Mouse (Mus musculus) gastrocnemius, postnatal 36 days (tissue): Measurements from ENCODE around the gene Dagla. TPM values are rescaled to one million over a fixed set of nuclear protein-coding genes. Genes with fewer than 3 reads are reported as not detected.

Experiments used
- DNase-seq, 2 experiments: peaks; one replicate each; pipeline ENCODE4 v3.0.0; 2022
- intact Hi-C: fragments of 180-260 bp; cut with DNase I; formaldehyde crosslinking; loops from one replicate; pipeline ENCODE4 v1.15.1; 2025
- long read RNA-seq, 2 experiments: library from polyadenylated mRNA; stranded (forward); transcript quantifications; one replicate each; pipeline ENCODE4 v2.0.0; 2021
- total RNA-seq, 2 experiments: library from RNA; stranded (reverse); gene quantifications; 2 replicates each; pipeline ENCODE4 v1.2.3; 2021

Dagla gene
- total RNA-seq, result 1 to 10 TPM; 6.9 to 8.9 TPM
- long read RNA-seq, experiment 1, partial matches to known transcripts, result 0 of 10 reads
- long read RNA-seq, experiment 1, other reads (novel, unspliced or antisense), result 10 of 10 reads
- long read RNA-seq, experiment 2, full-length matches to known transcripts, result 1 of 9 reads
- long read RNA-seq, experiment 2, partial matches to known transcripts, result 1 of 9 reads
- long read RNA-seq, experiment 2, other reads (novel, unspliced or antisense), result 7 of 9 reads

DNA sequence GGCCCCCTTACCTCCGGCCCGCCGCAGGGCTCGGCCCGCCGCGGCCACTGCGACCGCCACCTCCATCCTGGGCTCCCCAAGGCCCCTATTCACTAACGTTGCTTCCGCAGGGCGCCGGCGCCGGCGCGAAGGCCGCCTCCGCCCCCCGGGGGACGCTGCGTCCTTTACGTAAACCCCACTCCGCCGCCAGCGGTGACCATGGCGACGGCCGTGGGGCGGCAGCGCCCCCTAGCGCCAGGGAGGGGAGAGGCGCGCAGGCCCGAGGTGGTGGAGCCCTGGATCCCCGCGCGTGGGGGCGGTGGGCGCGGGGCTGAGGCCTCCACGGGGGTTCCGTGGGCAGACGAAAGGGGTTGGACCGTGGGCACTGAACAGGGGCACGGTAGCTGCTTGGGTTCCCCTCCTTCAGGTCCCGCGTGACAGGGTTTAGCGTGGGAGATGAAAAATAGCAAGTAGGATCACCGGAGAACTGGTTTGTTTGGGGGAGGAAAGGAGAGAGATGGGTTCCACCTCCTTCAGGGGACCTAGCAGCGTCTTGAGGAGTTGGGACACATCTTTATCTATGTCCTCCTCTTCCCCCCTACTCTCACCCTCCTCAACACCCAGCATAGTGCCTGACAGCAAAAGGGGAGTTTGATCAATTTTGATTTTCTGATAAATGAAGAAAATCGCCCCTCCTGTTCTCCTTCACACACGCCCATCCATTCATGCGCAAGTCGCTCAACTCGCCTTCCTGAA lies at the start of gene Dagla:
TSS of gene Dagla (minus strand) at position 68 of the 735 bp plus-strand sequence.
- peak; percentile 63 to 84 for DNase-seq
- intact Hi-C loops, result loop anchor here (2.0 kb wide), 2 partner anchors 38 to 48 kb away; no protein-coding TSS in a partner anchor

DNA sequence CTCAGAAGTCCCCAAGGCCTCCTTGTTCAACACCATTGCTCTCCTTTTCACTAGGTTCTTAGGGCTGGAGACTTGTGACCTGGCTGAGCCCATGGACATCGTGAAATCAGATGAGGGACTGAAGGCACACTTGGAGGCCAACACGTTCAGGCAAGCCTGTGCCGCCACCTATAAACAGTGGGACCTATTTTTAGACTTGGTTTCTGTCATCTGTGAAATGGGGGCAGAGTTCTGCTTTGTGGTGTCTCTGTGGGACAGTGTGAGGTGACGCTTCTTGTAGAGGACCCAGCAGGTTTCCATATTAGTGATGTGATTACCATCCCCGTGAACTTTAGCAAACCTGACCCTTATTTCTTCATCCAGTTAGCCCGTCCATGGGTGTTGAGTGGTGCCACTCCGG lies 47.5 kb upstream of the Dagla start:
- no peak for DNase-seq
- intact Hi-C loops, result no loop called here

- DNase-seq, result no peak
- intact Hi-C loops, result no loop called here
Measured at GRCm38 (mm10) chr19:10347628-10348273, 43.1 kb upstream of the Dagla start.

- DNase-seq, result no peak
- intact Hi-C loops, result no loop called here
Measured at GRCm38 (mm10) chr19:10345696-10346095, 41.0 kb upstream of the Dagla start.

GRCm38 (mm10) chr19:10343866-10344265 lies 39.2 kb upstream of the Dagla start:
- no peak for DNase-seq
- intact Hi-C loops, result no loop called here

DNA sequence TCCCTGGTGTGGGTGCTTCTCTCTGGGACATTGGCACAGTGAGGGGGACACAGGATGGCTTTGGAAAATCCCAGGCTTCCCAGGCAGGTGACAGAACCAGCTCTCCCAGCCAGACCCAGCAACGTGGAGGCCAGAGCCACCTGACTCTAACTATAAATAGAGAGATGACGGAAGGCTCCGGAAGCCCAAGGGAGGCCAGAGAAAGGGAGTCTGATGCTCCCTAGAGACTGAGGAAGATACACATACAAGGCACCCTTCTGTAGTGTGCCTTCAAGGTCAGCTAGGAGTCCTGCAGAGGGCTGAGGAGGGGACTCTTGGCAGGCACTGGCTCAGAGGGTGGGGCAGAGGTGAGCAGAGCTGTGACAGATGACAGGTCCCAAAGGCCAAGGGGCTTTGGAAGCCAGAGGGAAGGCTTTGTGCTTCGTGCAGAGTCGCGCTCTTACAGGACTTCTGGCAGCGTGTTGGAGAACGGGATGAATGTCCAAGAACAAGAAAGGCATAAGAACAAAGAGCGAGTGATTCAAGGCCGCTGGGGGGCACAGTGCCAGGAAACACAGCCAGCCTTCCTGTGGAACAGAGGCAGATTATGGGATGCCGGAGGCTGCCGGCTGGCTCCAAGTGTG lies 37.3 kb upstream of the Dagla start:
- peak; percentile 22 to 25 for DNase-seq
- intact Hi-C loops, result no loop called here

GRCm38 (mm10) chr19:10341152-10341551 lies 36.5 kb upstream of the Dagla start:
- no peak for DNase-seq
- intact Hi-C loops, result no loop called here

- intact Hi-C loops, result no loop called here
- no peak for DNase-seq
Measured at GRCm38 (mm10) chr19:10340661-10341060, 36.0 kb upstream of the Dagla start.

GRCm38 (mm10) chr19:10339271-10339670 lies 34.6 kb upstream of the Dagla start:
- DNase-seq, result no peak
- intact Hi-C loops, result no loop called here

- intact Hi-C loops, result no loop called here
- DNase-seq, result no peak
Measured at GRCm38 (mm10) chr19:10338724-10339123, 34.0 kb upstream of the Dagla start.

- no peak for DNase-seq
- intact Hi-C loops, result loop anchor here (2.0 to 5.0 kb wide), 3 partner anchors 58 to 153 kb away; no protein-coding TSS in a partner anchor
Measured at GRCm38 (mm10) chr19:10334467-10334866, 29.8 kb upstream of the Dagla start.

DNA sequence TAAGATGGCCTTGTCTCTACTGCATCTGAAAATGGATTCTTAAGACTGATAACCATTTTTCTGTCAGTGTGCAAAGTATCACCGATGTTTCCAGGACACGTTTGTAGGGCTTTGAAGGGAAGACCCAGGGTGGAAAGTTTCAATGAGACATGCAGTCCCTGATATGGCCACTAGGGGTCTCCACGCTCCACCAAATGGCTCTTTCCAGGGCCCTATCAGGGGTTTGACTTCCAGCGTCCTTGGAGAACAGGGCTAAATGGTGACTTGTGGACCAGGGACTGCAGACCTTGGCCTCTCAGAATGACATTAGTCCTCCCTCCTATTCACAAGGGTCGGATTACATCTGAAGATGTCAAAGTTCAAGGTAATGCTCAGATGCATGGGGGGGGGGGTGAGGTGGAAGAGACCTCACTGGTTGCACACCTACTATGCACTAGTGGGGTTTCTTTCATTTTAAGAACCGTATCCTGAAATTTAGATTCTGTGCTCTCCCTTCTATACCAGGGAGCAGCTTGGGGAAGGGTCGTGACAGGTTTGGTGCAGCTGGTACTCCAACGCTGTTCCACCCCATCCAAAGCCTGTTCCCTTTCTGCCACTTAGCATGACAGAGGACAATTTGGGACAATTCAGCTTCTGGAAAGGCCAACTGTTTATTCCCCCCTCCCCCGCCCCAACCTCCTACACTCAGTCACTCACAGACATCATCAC lies 29.0 kb upstream of the Dagla start:
- intact Hi-C loops, result loop anchor here (2.0 to 5.0 kb wide), 3 partner anchors 59 to 154 kb away; no protein-coding TSS in a partner anchor

GRCm38 (mm10) chr19:10331706-10332105 lies 27.0 kb upstream of the Dagla start:
- intact Hi-C loops, result loop anchor here (5.0 kb wide), 2 partner anchors 61 to 156 kb away; no protein-coding TSS in a partner anchor

More for the DNA sequence above, 29.0 kb upstream of the Dagla start:
- peak; percentile 13 to 35 for DNase-seq

DNA sequence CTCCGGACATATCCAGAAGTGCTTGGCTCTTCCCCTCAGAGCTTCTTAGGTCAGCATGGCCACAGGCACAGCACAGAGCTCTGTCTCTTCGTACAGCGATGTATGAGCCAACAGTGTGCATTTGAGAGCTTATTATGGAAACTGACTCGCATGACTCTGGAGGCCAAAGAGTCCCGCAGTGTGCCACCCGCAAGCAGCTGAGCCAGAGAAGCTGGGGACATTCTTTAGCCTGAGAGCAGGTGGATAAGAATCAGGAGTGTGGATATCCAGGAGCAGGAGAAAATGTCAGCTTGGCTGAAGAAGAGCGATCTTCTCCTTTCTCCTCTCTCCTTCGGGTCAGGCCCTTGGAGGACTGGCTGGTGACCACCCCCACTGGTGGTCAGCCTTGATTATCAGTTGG lies 24.4 kb upstream of the Dagla start:
- intact Hi-C loops, result no loop called here
- DNase-seq, result no peak

More at GRCm38 (mm10) chr19:10331706-10332105, 27.0 kb upstream of the Dagla start:
- no peak for DNase-seq

GRCm38 (mm10) chr19:10326609-10327008 lies 21.9 kb upstream of the Dagla start:
- no peak for DNase-seq
- intact Hi-C loops, result no loop called here

DNA sequence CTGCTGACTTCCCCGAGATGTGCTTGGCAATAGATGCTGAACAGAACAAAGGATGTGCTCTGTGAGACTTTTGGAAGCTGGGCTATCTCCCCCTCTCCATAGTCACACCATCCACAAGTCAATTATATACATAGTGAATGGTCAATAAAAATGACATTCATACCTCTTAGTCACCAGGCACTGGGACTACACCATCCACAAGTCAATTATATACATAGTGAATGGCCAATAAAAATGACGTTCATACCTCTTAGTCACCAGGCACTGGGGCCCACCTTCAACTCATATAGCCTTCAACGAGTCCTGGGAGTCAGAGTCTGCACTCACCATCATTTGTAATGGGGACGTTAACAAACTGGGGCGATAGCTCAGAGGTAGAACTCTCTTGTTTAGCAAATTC lies 19.2 kb upstream of the Dagla start:
- no peak for DNase-seq
- intact Hi-C loops, result no loop called here

DNA sequence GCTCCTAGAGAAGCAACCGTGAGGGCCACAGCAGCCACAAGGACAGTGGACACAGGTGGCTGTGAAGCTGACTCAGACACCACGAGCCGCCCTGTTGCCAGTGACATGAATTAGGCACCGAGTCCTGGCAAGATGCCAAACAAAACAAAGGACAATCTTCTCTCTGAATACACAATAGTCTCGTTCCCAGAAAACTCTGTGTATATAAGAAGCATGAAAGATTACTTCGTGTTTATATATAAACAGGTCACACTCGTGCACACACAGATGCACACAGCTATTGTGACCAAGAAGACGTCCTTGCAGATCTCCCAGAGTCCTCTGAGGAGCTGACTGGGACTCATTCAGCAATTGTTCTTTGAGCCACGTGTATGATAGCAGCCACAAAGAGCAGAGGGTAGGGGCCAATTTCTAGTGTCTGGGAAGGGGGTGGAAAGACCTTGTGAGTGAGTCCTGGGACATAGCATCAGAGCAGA lies 18.7 kb upstream of the Dagla start:
- DNase-seq, result no peak
- intact Hi-C loops, result no loop called here

GRCm38 (mm10) chr19:10317795-10318194 lies 13.1 kb upstream of the Dagla start:
- no peak for DNase-seq
- intact Hi-C loops, result no loop called here

- DNase-seq, result no peak
- intact Hi-C loops, result no loop called here
Measured at GRCm38 (mm10) chr19:10317358-10317757, 12.7 kb upstream of the Dagla start.

DNA sequence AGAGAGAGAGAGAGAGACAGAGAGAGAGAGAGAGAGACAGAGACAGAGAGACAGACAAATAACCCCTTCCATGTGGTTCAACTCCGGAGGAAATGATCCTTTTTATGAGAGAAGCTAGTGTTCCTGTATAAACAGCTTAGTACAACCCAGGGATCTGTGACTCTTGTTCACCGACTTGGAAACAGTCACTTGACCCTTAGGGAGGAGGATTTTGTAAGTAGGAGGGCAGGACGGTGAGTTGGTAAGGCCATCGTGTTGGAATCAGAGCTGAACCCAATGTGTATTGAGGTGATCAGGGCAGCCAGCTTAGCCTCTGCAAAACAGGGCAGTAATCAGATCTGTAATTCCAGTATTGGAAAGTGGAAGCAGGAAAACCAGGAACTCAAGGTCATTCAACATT lies 12.3 kb upstream of the Dagla start:
- intact Hi-C loops, result no loop called here
- no peak for DNase-seq
